25 mouse cellular contexts compared by ENCODE assay signal in the genomic region with DNA sequence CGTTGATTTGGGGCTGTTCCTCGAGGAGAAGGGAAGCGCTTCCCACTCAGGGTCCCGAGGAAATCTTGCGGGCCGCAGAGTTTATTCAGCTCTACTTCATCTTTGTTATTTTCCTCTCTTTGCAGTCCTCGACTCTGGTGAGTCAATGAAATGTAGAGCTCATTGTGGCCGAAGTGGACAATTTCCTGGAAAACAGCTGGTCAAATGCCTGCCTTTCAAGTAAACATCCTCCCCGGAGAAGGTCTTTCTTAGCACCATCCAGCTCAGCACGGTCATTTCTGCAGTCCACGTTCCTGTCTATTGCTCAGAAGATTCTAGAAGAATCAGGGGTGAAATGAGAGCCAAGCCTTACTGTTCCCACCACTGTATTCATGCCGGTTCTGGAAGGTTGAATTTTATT.
A peak's percentile ranks its signal among the peaks of the same experiment; 100 is the strongest.
DNase-seq lines count a peak whose midpoint lies in the region; ATAC-seq and TF ChIP-seq lines count a peak whose summit lies in the region.
"Had no signal": no experiment of that assay in that cellular context is flagged by ENCODE, and none has a peak within 500 bp of the region (broad histone marks: within the 10 kb centered on the region; RNA-seq: fewer than 3 reads in every experiment).

No protein-coding gene starts in this region.

- 65% methylated on average over 12 of the region's 12 CpGs for WGBS in kidney, postnatal 0 days
- WGBS in lung, embryonic 16.5 days = 55% methylated on average over 12 of the region's 12 CpGs
- 24% methylated on average over 12 of the region's 12 CpGs for WGBS in lung, adult 2 months

- no peak overlapping the region for H3K9ac ChIP-seq in kidney, postnatal 0 days (ENCODE audit: low read depth, low read length)
- no peak overlapping the region for H3K9ac ChIP-seq in lung, embryonic 16.5 days (ENCODE audit: low read length)
- H3K9ac ChIP-seq: embryonic facial prominence, embryonic 12.5 days; forebrain, postnatal 0 days; limb, embryonic 13.5 days; liver, embryonic 15.5 days; midbrain, embryonic 13.5 days had no signal

- H3K4me1 ChIP-seq in kidney, postnatal 0 days (replicated peaks; ENCODE audit: insufficient read depth, low read length) = 0 out of 2 replicates have a peak, but pooled peaks cover 5% of the 10 kb centered on the region
- peaks cover 30% of the 10 kb centered on the region for H3K4me1 ChIP-seq in lung, embryonic 16.5 days (replicated peaks; ENCODE audit: control insufficient read depth, insufficient read depth, low read length)
- peaks cover 23% of the 10 kb centered on the region for H3K4me1 ChIP-seq in lung, adult 2 months (ENCODE audit: control insufficient read depth, insufficient read depth, low read length)
- H3K4me1 ChIP-seq: liver, embryonic 15.5 days; midbrain, embryonic 13.5 days had no signal

- intact Hi-C loops in heart, postnatal 25 days (cut with DNase I) = no loop called here

- no peaks in the 10 kb centered on the region for H3K27me3 ChIP-seq in kidney, postnatal 0 days (ENCODE audit: insufficient read depth, low read length)
- no peaks in the 10 kb centered on the region for H3K27me3 ChIP-seq in lung, embryonic 16.5 days (ENCODE audit: control insufficient read depth, insufficient read depth, low read depth, low read length)
- H3K27me3 ChIP-seq: embryonic facial prominence, embryonic 12.5 days; limb, embryonic 13.5 days; liver, embryonic 15.5 days; midbrain, embryonic 13.5 days had no signal

- H3K9me3 ChIP-seq in kidney, postnatal 0 days (replicated peaks; ENCODE audit: low read length) = no peaks in the 10 kb centered on the region
- H3K9me3 ChIP-seq in lung, embryonic 16.5 days (ENCODE audit: control insufficient read depth, low read length) = no peaks in the 10 kb centered on the region
- H3K9me3 ChIP-seq: embryonic facial prominence, embryonic 12.5 days; hindbrain, embryonic 10.5 days; limb, embryonic 13.5 days; liver, embryonic 15.5 days; megakaryocyte, embryonic 14.5 days; midbrain, embryonic 13.5 days had no signal

- H3K36me3 ChIP-seq in kidney, postnatal 0 days (ENCODE audit: insufficient read depth, low read length) = no peaks in the 10 kb centered on the region
- H3K36me3 ChIP-seq in lung, embryonic 16.5 days (ENCODE audit: control insufficient read depth, insufficient read depth, low read length) = no peaks in the 10 kb centered on the region
- H3K36me3 ChIP-seq: embryonic facial prominence, embryonic 12.5 days; hindbrain, embryonic 10.5 days; limb, embryonic 13.5 days; liver, embryonic 15.5 days; midbrain, embryonic 13.5 days had no signal

- no peak overlapping the region for H3K4me2 ChIP-seq in kidney, postnatal 0 days (ENCODE audit: low read length)
- H3K4me2 ChIP-seq in lung, embryonic 16.5 days (ENCODE audit: low read depth, low read length) = no peak overlapping the region
- H3K4me2 ChIP-seq: embryonic facial prominence, embryonic 12.5 days; limb, embryonic 13.5 days; liver, embryonic 15.5 days; midbrain, embryonic 13.5 days had no signal

- H3K4me3 ChIP-seq in kidney, postnatal 0 days (replicated peaks; ENCODE audit: low read depth, low read length) = no peak overlapping the region
- no peak overlapping the region for H3K4me3 ChIP-seq in lung, embryonic 16.5 days (ENCODE audit: low read length)
- no peak overlapping the region for H3K4me3 ChIP-seq in lung, adult 2 months (replicated peaks; ENCODE audit: extremely low read depth, low read depth, low read length)
- H3K4me3 ChIP-seq: embryonic facial prominence, embryonic 12.5 days; hindbrain, embryonic 10.5 days; limb, embryonic 13.5 days; liver, embryonic 15.5 days; megakaryocyte, embryonic 14.5 days; midbrain, embryonic 13.5 days had no signal

- no peak for ATAC-seq in kidney, postnatal 0 days (replicated peaks; ENCODE audit: low FRiP score, low read depth)
- no peak for ATAC-seq in lung, embryonic 16.5 days (ENCODE audit: low read depth)
- ATAC-seq: activated CD4-positive, CD25-positive, alpha-beta regulatory T cell, adult 4 months; forebrain, postnatal 0 days; hindbrain, embryonic 16.5 days; midbrain, embryonic 13.5 days had no signal

- TF ChIP-seq POLR2A in lung, adult 2 months (IDR thresholded peaks at IDR 0.05; ENCODE audit: borderline replicate concordance, extremely low read depth, low read depth, low read length) = no peak

- no peak for TF ChIP-seq CTCF in kidney, postnatal 0 days (IDR thresholded peaks at IDR 0.05; ENCODE audit: low read depth)
- no peak for TF ChIP-seq CTCF in lung, adult 2 months (IDR thresholded peaks at IDR 0.05; ENCODE audit: insufficient read depth, low read length)

- peak; percentile 93 for DNase-seq in heart, adult 11 months
- DNase-seq in heart, postnatal 25 days (ENCODE audit: low spot score) = no peak
- DNase-seq in kidney, postnatal 0 days (ENCODE audit: low spot score) = peak; percentile 45
- DNase-seq in kidney, postnatal 25 days = no peak
- DNase-seq in lung, adult 2 months = no peak
- DNase-seq in urinary bladder, postnatal 36 days (ENCODE audit: low spot score in 2 of 2) = no peak
- DNase-seq: adrenal gland, postnatal 10 days; cerebellum, adult 2 months; cerebellum, postnatal 25 days; forebrain, postnatal 0 days; gastrocnemius, postnatal 25 days; kidney, adult 8-10 months; kidney, postnatal 4 days; right cerebral cortex, postnatal 14 days; spleen, adult 18-20 months; thymus, postnatal 25 days had no signal

- H3K27ac ChIP-seq in kidney, postnatal 0 days = no peak overlapping the region
- peak overlapping the region; percentile 49; the same call in 1 of the 2 replicates for H3K27ac ChIP-seq in lung, embryonic 16.5 days (ENCODE audit: low read length)
- H3K27ac ChIP-seq: embryonic facial prominence, embryonic 12.5 days; hindbrain, embryonic 10.5 days; limb, embryonic 13.5 days; liver, embryonic 15.5 days; midbrain, embryonic 13.5 days had no signal

Comparison
In these comparisons a context has a peak if more than half of its experiments do, and no peak if none do; other contexts are left out.
1. DNase-seq: peak in heart, adult 11 months (single experiment) and kidney, postnatal 0 days (single experiment); none in heart, postnatal 25 days (single experiment), kidney, postnatal 25 days (0 of 2), lung, adult 2 months (single experiment) and urinary bladder, postnatal 36 days (0 of 2).